In genomic region chrX:167209828-167210227, GRCm38 (mm10) we compare ENCODE assay signal across 8 mouse cellular contexts. TPM values are rescaled to one million over a fixed set of nuclear protein-coding genes. Genes with fewer than 3 reads are reported as not detected.
DNase-seq lines count a peak whose midpoint lies in the region; ATAC-seq and TF ChIP-seq lines count a peak whose summit lies in the region.

No protein-coding gene starts in this region.

- TF ChIP-seq CTCF in kidney, postnatal 0 days (IDR thresholded peaks at IDR 0.05; ENCODE audit: low read depth), result no peak
- TF ChIP-seq CTCF in bone marrow macrophage, adult 2 months (IDR thresholded peaks at IDR 0.05; ENCODE audit: low read depth, low read length), result no peak

- no peak for ATAC-seq in kidney, postnatal 0 days (replicated peaks; ENCODE audit: low FRiP score, low read depth)
- ATAC-seq in hindbrain, embryonic 12.5 days (ENCODE audit: low FRiP score), result no peak
- no peak for ATAC-seq in midbrain, embryonic 14.5 days (ENCODE audit: low FRiP score, low TSS enrichment)

- peak overlapping the region; percentile 51 for H3K4me2 ChIP-seq in kidney, postnatal 0 days (ENCODE audit: low read length)
- peak overlapping the region; percentile 49 for H3K4me2 ChIP-seq in hindbrain, embryonic 12.5 days (replicated peaks)
- peak overlapping the region; percentile 51 for H3K4me2 ChIP-seq in midbrain, embryonic 14.5 days (ENCODE audit: low read length)

- DNase-seq in kidney, postnatal 0 days (ENCODE audit: low spot score), result no peak
- no peak for DNase-seq in kidney, postnatal 4 days
- DNase-seq in midbrain, embryonic 14.5 days, result peak; percentile 48
- DNase-seq in adrenal gland, postnatal 14 days, result no peak
- no peak for DNase-seq in frontal cortex, adult 2 months (ENCODE audit: extremely low spot score in 1 of 2, low spot score in 1 of 2)
- DNase-seq in T-cell, adult 2 months (ENCODE audit: low spot score), result no peak

- H3K27me3 ChIP-seq in kidney, postnatal 0 days (ENCODE audit: insufficient read depth, low read length), result no peaks in the 10 kb centered on the region
- peaks cover 17% of the 10 kb centered on the region for H3K27me3 ChIP-seq in hindbrain, embryonic 12.5 days
- no peaks in the 10 kb centered on the region for H3K27me3 ChIP-seq in midbrain, embryonic 14.5 days (ENCODE audit: control insufficient read depth, insufficient read depth, low read length)

- H3K4me1 ChIP-seq in kidney, postnatal 0 days (replicated peaks; ENCODE audit: insufficient read depth, low read length), result no peaks in the 10 kb centered on the region
- peaks cover 20% of the 10 kb centered on the region for H3K4me1 ChIP-seq in bone marrow macrophage, adult 2 months (ENCODE audit: control insufficient read depth, insufficient read depth, low read length)
- peaks cover 11% of the 10 kb centered on the region; the same call in 1 of the 2 replicates for H3K4me1 ChIP-seq in hindbrain, embryonic 12.5 days
- H3K4me1 ChIP-seq in midbrain, embryonic 14.5 days (ENCODE audit: control insufficient read depth, insufficient read depth, low read length), result peaks cover 7% of the 10 kb centered on the region

- no peak for TF ChIP-seq POLR2A in bone marrow macrophage, adult 2 months (IDR thresholded peaks at IDR 0.05; ENCODE audit: borderline replicate concordance, low read depth, low read length)

- no peaks in the 10 kb centered on the region for H3K36me3 ChIP-seq in kidney, postnatal 0 days (ENCODE audit: insufficient read depth, low read length)
- H3K36me3 ChIP-seq in hindbrain, embryonic 12.5 days, result no peaks in the 10 kb centered on the region
- H3K36me3 ChIP-seq in midbrain, embryonic 14.5 days (ENCODE audit: control insufficient read depth, insufficient read depth, low read length), result 0 out of 2 replicates have a peak, but pooled peaks cover 4% of the 10 kb centered on the region

- peak overlapping the region; percentile 28; the same call in 1 of the 2 replicates for H3K27ac ChIP-seq in kidney, postnatal 0 days
- H3K27ac ChIP-seq in bone marrow macrophage, adult 2 months (ENCODE audit: insufficient read depth, low read depth, low read length), result peak overlapping the region; percentile 99
- H3K27ac ChIP-seq in hindbrain, embryonic 12.5 days, result peak overlapping the region; percentile 96
- peak overlapping the region; percentile 95 for H3K27ac ChIP-seq in midbrain, embryonic 14.5 days (replicated peaks; ENCODE audit: low read depth, low read length)

- H3K4me3 ChIP-seq in kidney, postnatal 0 days (replicated peaks; ENCODE audit: low read depth, low read length), result peak overlapping the region; percentile 58; the same call in 1 of the 2 replicates
- peak overlapping the region; percentile 79 for H3K4me3 ChIP-seq in bone marrow macrophage, adult 2 months (ENCODE audit: insufficient read depth, low read length)
- peak overlapping the region; percentile 57 for H3K4me3 ChIP-seq in hindbrain, embryonic 12.5 days
- H3K4me3 ChIP-seq in midbrain, embryonic 14.5 days (replicated peaks; ENCODE audit: low read depth, low read length), result peak overlapping the region; percentile 56

- no peaks in the 10 kb centered on the region for H3K9me3 ChIP-seq in kidney, postnatal 0 days (replicated peaks; ENCODE audit: low read length)
- no peaks in the 10 kb centered on the region for H3K9me3 ChIP-seq in hindbrain, embryonic 12.5 days (replicated peaks)
- H3K9me3 ChIP-seq in midbrain, embryonic 14.5 days (ENCODE audit: control insufficient read depth, low read length), result no peaks in the 10 kb centered on the region

- H3K9ac ChIP-seq in kidney, postnatal 0 days (ENCODE audit: low read depth, low read length), result 0 out of 2 replicates have a peak overlapping the region, but pooled peaks have one; percentile 49
- H3K9ac ChIP-seq in hindbrain, embryonic 12.5 days, result peak overlapping the region; percentile 57; the same call in 1 of the 2 replicates
- peak overlapping the region; percentile 90; the same call in 1 of the 2 replicates for H3K9ac ChIP-seq in midbrain, embryonic 14.5 days (replicated peaks; ENCODE audit: low read length)

- 68% methylated on average over 8 of the region's 8 CpGs for WGBS in kidney, postnatal 0 days
- 60% methylated on average over 8 of the region's 8 CpGs for WGBS in hindbrain, embryonic 12.5 days
- 50% methylated on average over 8 of the region's 8 CpGs for WGBS in midbrain, embryonic 14.5 days

RNA-seq across cellular contexts. Expression of gene Tmsb4x, which starts 0.7 kb away (rescaled TPM):
- 3,825 and 4,073 TPM in 2 replicates for polyA plus RNA-seq in kidney, postnatal 0 days (2015; fragmentation: Nextera tagmentation; extraction: Ambion mirVana)
- 12,467 and 14,564 TPM in 2 replicates for polyA plus RNA-seq in bone marrow macrophage, adult 2 months (2012; ENCODE audit: insufficient read depth, insufficient read length, missing spikeins)
- 5,703 and 6,080 TPM in 2 replicates for polyA plus RNA-seq in hindbrain, embryonic 12.5 days (2016; fragmentation: Nextera tagmentation; extraction: Ambion mirVana)
- polyA plus RNA-seq in midbrain, embryonic 14.5 days (2014; fragmentation: Nextera tagmentation; extraction: Ambion mirVana), result 5,114 and 5,358 TPM in 2 replicates
- total RNA-seq in adrenal gland, postnatal 14 days (2021), result 525 and 794 TPM in 2 replicates
- 2,019 and 2,186 TPM in 2 replicates for polyA plus RNA-seq in frontal cortex, adult 2 months (2012; rRNA removed)

RNA-seq across cellular contexts. Expression of gene Tlr8, which starts 54.3 kb away (rescaled TPM):
- 0.18 and 0.26 TPM in 2 replicates for polyA plus RNA-seq in kidney, postnatal 0 days (2015; fragmentation: Nextera tagmentation; extraction: Ambion mirVana)
- 156 and 229 TPM in 2 replicates for polyA plus RNA-seq in bone marrow macrophage, adult 2 months (2012; ENCODE audit: insufficient read depth, insufficient read length, missing spikeins)
- 0.09 and 0.27 TPM in 2 replicates for polyA plus RNA-seq in hindbrain, embryonic 12.5 days (2016; fragmentation: Nextera tagmentation; extraction: Ambion mirVana)
- 0.07 TPM in 1 of 2 replicates, not detected in the other for polyA plus RNA-seq in midbrain, embryonic 14.5 days (2014; fragmentation: Nextera tagmentation; extraction: Ambion mirVana)
- 0.78 and 1.2 TPM in 2 replicates for total RNA-seq in adrenal gland, postnatal 14 days (2021)
- 0.08 and 0.24 TPM in 2 replicates for polyA plus RNA-seq in frontal cortex, adult 2 months (2012; rRNA removed)

Comparison
In these comparisons a context has a peak if more than half of its experiments do, and no peak if none do; other contexts are left out.
1. H3K27ac ChIP-seq: peak in every context shown above with its lines; median percentile 99 in bone marrow macrophage, adult 2 months; 96 in hindbrain, embryonic 12.5 days; 95 in midbrain, embryonic 14.5 days; 28 in kidney, postnatal 0 days.
2. RNA of gene Tlr8, which starts 54.3 kb away (polyA plus RNA-seq): 156 to 229 TPM in bone marrow macrophage, adult 2 months; 0.09 to 0.27 TPM in hindbrain, embryonic 12.5 days, 0.18 to 0.26 TPM in kidney, postnatal 0 days, 0.08 to 0.24 TPM in frontal cortex, adult 2 months and 0.07 TPM in midbrain, embryonic 14.5 days; every median in the first group is over 100 times any median in the second.
3. Peak in every context shown above with its lines, with median percentiles within 50 percentile points of each other: H3K4me2 ChIP-seq, H3K4me3 ChIP-seq and H3K9ac ChIP-seq.